Mouse (Mus musculus) lung, postnatal 0 days (tissue): ENCODE results near the gene Myadm.

ENCODE experiments used
- CTCF ChIP-seq: IDR thresholded peaks from 2 replicates; pipeline ENCODE4 v1.5.1; 2016; ENCODE audit warnings: antibody characterized with exemption, mild to moderate bottlenecking
- EP300 ChIP-seq: IDR thresholded peaks from 2 replicates; pipeline ENCODE4 v1.6.1; 2016; ENCODE audit warnings: antibody characterized with exemption, mild to moderate bottlenecking, control low read depth

- TF ChIP-seq CTCF, result no peak
- TF ChIP-seq EP300, result no peak
Observed at GRCm38 (mm10) chr7:3239193-3239592, 49.7 kb upstream of the Myadm start.
